Mouse (Mus musculus): Measurements from ENCODE around the gene Rpusd3. TPM values are rescaled to one million over a fixed set of nuclear protein-coding genes. Genes with fewer than 3 reads are reported as not detected.

Gene Rpusd3
- polyA plus RNA-seq, 1 experiment from 2014 or later = 36.3 TPM

GRCm38 (mm10) chr6:113393951-113394350, 25.2 kb downstream of the Rpusd3 start:
- H3K4me1 ChIP-seq (replicated peaks) = peaks cover 27% of the 10 kb centered on the region
- no peak overlapping the region for H3K4me3 ChIP-seq
- H3K36me3 ChIP-seq = peaks cover 56% of the 10 kb centered on the region
- no peak overlapping the region for H3K27ac ChIP-seq
- H3K9me3 ChIP-seq = no peaks in the 10 kb centered on the region
- 0 out of 2 replicates have a peak, but pooled peaks cover 7% of the 10 kb centered on the region for H3K27me3 ChIP-seq (ENCODE audit: insufficient read depth, poor library complexity, severe bottlenecking)
- WGBS = 88% methylated on average over 6 of the region's 6 CpGs
- no peak for DNase-seq (ENCODE audit: low spot score)

DNA sequence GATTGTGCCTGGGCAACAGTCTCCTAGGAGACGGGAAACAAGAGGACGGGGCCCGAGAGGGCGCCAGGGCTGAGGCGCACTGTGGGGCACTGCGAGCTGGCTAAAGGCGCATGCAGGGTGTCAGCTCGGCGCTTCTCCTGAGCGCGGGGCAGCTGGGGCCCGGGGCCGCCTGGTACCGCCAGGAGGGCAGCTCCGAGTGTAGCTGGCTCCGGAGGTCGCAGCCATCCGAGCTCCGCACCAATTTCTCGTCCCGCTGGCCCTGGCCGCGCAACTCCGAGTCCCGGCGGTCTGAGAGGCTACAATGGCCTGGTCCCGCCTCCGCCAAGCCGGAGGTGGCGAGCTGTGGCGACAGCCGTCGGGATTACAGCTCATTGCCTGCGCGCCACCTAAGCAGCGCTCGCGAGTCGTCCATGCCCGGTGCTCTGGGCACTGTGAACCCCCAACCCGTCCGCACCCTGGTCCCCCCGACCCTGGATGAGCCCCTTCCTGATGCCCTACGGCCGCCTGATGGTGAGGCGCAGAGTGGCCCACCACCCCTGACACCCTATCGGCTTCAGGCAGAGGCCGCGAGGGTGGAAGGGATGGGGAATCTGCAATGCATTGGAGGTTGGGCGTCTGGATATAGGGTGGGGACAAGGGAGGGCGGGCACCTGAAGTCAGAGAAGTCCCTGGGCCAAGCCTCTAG, 26.6 kb downstream of the Rpusd3 start:
- no peaks in the 10 kb centered on the region for H3K9me3 ChIP-seq
- WGBS = 2% methylated on average over 51 of the region's 51 CpGs
- peak; percentile 84 for DNase-seq (ENCODE audit: low spot score)
- H3K36me3 ChIP-seq = peaks cover 60% of the 10 kb centered on the region
- peaks cover 21% of the 10 kb centered on the region for H3K4me1 ChIP-seq (replicated peaks)
- peak overlapping the region; percentile 92 for H3K27ac ChIP-seq
- H3K27me3 ChIP-seq (ENCODE audit: insufficient read depth, poor library complexity, severe bottlenecking) = 0 out of 2 replicates have a peak, but pooled peaks cover 7% of the 10 kb centered on the region
- H3K4me3 ChIP-seq = peak overlapping the region; percentile 66

DNA sequence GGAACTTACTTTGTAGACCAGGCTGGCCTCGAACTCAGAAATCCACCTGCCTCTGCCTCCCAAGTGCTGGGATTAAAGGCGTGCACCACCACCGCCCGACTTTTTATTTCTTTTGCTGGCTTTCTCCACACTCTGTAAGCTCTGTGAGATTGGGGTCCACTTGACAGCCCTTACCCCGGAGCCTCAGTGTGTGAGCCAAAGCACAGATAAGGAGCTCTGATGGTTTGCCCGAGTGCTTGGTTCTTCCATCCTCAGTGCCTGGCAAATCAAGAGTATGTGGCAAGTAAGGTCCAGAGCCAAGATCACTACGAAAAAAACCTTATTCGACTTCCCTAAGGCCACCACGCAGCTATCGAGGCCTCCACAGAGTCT, 27.1 kb downstream of the Rpusd3 start:
- peaks cover 21% of the 10 kb centered on the region for H3K4me1 ChIP-seq (replicated peaks)
- 29% methylated on average over 10 of the region's 10 CpGs for WGBS
- H3K9me3 ChIP-seq = no peaks in the 10 kb centered on the region
- no peak for DNase-seq (ENCODE audit: low spot score)
- 0 out of 2 replicates have a peak, but pooled peaks cover 7% of the 10 kb centered on the region for H3K27me3 ChIP-seq (ENCODE audit: insufficient read depth, poor library complexity, severe bottlenecking)
- H3K27ac ChIP-seq = peak overlapping the region; percentile 92
- peaks cover 65% of the 10 kb centered on the region for H3K36me3 ChIP-seq
- peak overlapping the region; percentile 66 for H3K4me3 ChIP-seq

DNA sequence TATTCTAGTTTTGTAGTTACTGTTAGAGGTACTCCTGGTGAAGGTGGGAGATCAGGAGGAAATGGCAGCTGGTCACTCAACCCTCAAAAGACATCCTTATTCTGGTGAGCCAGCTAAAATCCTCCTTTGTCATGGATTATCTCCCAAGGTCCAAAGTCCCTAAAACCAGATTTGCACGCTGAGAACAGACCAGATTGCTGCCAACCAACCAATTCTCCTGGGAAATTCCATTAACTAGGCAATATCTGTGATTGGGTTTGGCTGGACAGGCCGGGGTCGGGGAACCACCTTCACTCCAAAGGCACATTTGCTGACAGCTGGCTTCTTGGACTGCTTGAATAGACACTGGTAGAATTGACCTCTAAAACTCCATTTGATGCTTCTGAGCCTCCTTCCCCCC, 28.4 kb downstream of the Rpusd3 start:
- WGBS = 81% methylated on average over 3 of the region's 3 CpGs
- peaks cover 74% of the 10 kb centered on the region for H3K36me3 ChIP-seq
- H3K27ac ChIP-seq = no peak overlapping the region
- peaks cover 21% of the 10 kb centered on the region for H3K4me1 ChIP-seq (replicated peaks)
- no peaks in the 10 kb centered on the region for H3K9me3 ChIP-seq
- no peak overlapping the region for H3K4me3 ChIP-seq
- H3K27me3 ChIP-seq (ENCODE audit: insufficient read depth, poor library complexity, severe bottlenecking) = 0 out of 2 replicates have a peak, but pooled peaks cover 7% of the 10 kb centered on the region
- DNase-seq (ENCODE audit: low spot score) = no peak

DNA sequence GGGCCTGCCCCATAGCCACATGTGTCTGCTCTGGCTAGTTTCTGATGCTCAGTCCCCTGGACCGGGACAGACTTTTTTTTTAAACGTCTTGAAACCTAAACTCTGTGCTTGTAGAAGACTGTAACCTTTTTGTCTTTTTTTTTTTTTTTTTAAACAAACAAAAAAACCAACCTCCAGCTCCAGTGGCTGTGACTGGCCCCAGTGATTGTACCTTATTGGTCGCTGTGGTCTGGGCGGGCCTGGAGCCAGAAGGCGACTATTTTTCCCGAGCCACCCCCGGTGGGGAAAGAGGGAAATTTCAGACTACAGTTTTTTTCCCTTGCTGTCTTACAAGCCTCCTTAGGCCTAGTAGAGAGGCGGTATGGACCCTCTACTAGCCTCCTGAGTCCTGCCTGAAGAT, 30.2 kb downstream of the Rpusd3 start, which contains the start of gene Ttll3:
Ttll3 (plus strand) TSS at position 301 of the 400 bp plus-strand sequence.
- 83% methylated on average over 8 of the region's 8 CpGs for WGBS
- Histone ChIP-seq H3K36me3 (peaks cover 76% of the 10 kb centered on the region), H3K4me3 (no peak within 1 kb of the TSS), H3K27ac (no peak within 1 kb of the TSS), H3K27me3 (ENCODE audit: insufficient read depth, poor library complexity, severe bottlenecking) (0 out of 2 replicates have a peak, but pooled peaks cover 7% of the 10 kb centered on the region), H3K9me3 (no peaks in the 10 kb centered on the region), H3K4me1 (replicated peaks) (peaks cover 21% of the 10 kb centered on the region)
- no peak for DNase-seq (ENCODE audit: low spot score)

- Histone ChIP-seq H3K9me3 (no peaks in the 10 kb centered on the region), H3K27me3 (ENCODE audit: insufficient read depth, poor library complexity, severe bottlenecking) (no peaks in the 10 kb centered on the region), H3K36me3 (peaks cover 99% of the 10 kb centered on the region), H3K27ac (no peak overlapping the region), H3K4me1 (replicated peaks) (no peaks in the 10 kb centered on the region; the same call in 1 of the 2 replicates), H3K4me3 (no peak overlapping the region)
- WGBS = 90% methylated on average over 3 of the region's 3 CpGs
- DNase-seq (ENCODE audit: low spot score) = no peak
Observed at GRCm38 (mm10) chr6:113386025-113386424, 33.1 kb downstream of the Rpusd3 start.

- DNase-seq (ENCODE audit: low spot score) = no peak
- H3K36me3 ChIP-seq = peaks cover 100% of the 10 kb centered on the region
- H3K4me3 ChIP-seq = no peak overlapping the region
- H3K27me3 ChIP-seq (ENCODE audit: insufficient read depth, poor library complexity, severe bottlenecking) = no peaks in the 10 kb centered on the region
- 89% methylated on average over 11 of the region's 11 CpGs for whole genome bisulfite sequencing
- H3K27ac ChIP-seq = no peak overlapping the region
- H3K4me1 ChIP-seq (replicated peaks) = no peaks in the 10 kb centered on the region
- H3K9me3 ChIP-seq = no peaks in the 10 kb centered on the region
Observed at GRCm38 (mm10) chr6:113385160-113385714, 33.9 kb downstream of the Rpusd3 start.

DNA sequence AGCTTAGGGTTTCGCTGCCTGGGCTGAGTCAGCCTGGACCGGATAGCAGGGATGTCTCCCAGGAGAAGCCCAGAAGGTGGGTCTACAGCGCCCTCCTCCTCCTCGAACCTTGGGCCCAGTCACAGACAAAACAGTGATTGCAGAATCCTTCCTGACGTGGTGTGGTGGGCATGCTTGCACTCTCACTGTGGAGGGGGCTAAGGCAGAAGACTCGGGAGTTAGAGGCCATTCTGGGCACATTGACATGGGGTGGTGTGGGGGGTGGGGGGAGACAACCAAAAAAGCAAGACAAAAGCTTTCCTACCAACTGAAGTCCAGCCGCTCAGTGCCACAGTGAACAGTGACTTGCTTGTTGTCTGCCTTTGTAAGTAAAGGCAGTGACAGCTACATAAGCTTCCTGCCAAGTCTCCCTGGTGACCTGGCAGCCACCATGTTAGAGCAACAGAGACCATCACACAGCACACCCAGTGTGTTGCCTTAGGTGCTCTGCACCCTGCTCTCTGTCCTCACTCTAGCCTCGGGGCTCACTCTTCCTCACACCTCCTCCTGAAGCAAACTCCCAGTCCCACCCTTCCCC, 34.7 kb downstream of the Rpusd3 start:
- H3K4me1 ChIP-seq (replicated peaks) = peaks cover 5% of the 10 kb centered on the region
- peaks cover 97% of the 10 kb centered on the region for H3K36me3 ChIP-seq
- DNase-seq (ENCODE audit: low spot score) = no peak
- no peak overlapping the region for H3K4me3 ChIP-seq
- 91% methylated on average over 8 of the region's 8 CpGs for WGBS
- H3K27me3 ChIP-seq (ENCODE audit: insufficient read depth, poor library complexity, severe bottlenecking) = no peaks in the 10 kb centered on the region
- H3K27ac ChIP-seq = no peak overlapping the region
- H3K9me3 ChIP-seq = no peaks in the 10 kb centered on the region

GRCm38 (mm10) chr6:113380480-113380879, 38.7 kb downstream of the Rpusd3 start:
- Histone ChIP-seq H3K9me3 (no peaks in the 10 kb centered on the region), H3K4me1 (replicated peaks) (peaks cover 27% of the 10 kb centered on the region), H3K27ac (no peak overlapping the region), H3K4me3 (no peak overlapping the region), H3K36me3 (peaks cover 62% of the 10 kb centered on the region), H3K27me3 (ENCODE audit: insufficient read depth, poor library complexity, severe bottlenecking) (no peaks in the 10 kb centered on the region)
- 90% methylated on average over 11 of the region's 11 CpGs for WGBS
- DNase-seq (ENCODE audit: low spot score) = no peak

GRCm38 (mm10) chr6:113379246-113379645, 39.9 kb downstream of the Rpusd3 start:
- H3K9me3 ChIP-seq = no peaks in the 10 kb centered on the region
- no peak overlapping the region for H3K27ac ChIP-seq
- peaks cover 62% of the 10 kb centered on the region for H3K36me3 ChIP-seq
- no peaks in the 10 kb centered on the region for H3K27me3 ChIP-seq (ENCODE audit: insufficient read depth, poor library complexity, severe bottlenecking)
- H3K4me3 ChIP-seq = peak overlapping the region; percentile 98
- DNase-seq (ENCODE audit: low spot score) = no peak
- 89% methylated on average over 6 of the region's 6 CpGs for WGBS
- H3K4me1 ChIP-seq (replicated peaks) = peaks cover 27% of the 10 kb centered on the region

DNA sequence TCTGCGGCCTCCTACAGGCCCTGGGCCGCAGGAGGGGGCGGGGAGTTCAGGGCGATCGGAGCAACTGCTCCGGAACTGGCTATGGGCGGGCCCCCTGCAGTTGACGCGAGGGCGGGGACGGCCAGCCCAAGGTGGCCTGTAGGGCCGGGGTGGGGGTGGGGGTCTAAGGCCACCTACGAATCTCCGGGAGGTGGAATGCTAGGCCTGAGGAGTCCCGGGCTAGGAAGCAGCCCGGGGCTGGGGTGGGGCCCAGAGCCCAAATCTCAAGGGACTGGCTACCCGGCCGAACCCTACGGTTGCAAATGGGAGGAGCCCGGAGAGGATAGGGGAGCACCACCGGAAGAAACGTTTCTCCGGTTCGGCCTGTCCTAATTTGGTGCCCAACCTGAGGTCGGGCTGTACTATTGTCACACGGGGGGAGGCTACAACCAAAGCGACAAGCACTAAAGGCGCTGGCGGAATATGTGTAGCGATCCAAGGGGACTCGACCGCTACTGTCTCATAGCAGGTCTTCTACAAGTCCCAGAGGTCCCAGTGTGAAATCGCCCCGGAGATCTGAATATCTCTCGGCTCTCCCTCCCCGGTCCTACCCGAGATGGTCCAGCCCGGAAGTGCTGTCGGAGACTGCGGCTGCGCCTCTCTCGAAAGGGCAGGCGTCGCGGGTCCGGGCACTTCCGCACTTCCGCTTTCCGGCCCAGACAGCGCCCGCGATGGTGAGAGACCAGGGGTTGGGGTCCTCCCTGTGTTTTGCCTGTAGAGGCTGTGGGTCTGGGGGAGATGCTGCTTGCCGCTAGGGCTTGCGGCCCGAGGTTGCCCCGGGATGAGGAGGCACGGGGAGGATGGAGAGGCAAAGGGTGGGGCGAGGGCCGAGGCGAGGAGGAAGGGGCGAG, 41.4 kb downstream of the Rpusd3 start, which contains the start of the genes Tada3 and Arpc4:
Tada3 (minus strand) TSS at position 388 of the 890 bp plus-strand sequence.
Arpc4 (plus strand) TSS at position 620 of the 890 bp plus-strand sequence.
- H3K9me3 ChIP-seq = no peaks in the 10 kb centered on the region
- H3K27me3 ChIP-seq (ENCODE audit: insufficient read depth, poor library complexity, severe bottlenecking) = no peaks in the 10 kb centered on the region
- under 1% methylated on average over 61 of the region's 61 CpGs for WGBS
- H3K36me3 ChIP-seq = peaks cover 62% of the 10 kb centered on the region
- peak; percentile 93 for DNase-seq (ENCODE audit: low spot score)
- peak within 1 kb of the TSS; percentile 99 for H3K27ac ChIP-seq
- H3K4me1 ChIP-seq (replicated peaks) = peaks cover 27% of the 10 kb centered on the region
- peak within 1 kb of the TSS; percentile 98 for H3K4me3 ChIP-seq

- Histone ChIP-seq H3K36me3 (peaks cover 62% of the 10 kb centered on the region), H3K9me3 (no peaks in the 10 kb centered on the region), H3K4me3 (peak overlapping the region; percentile 98), H3K4me1 (replicated peaks) (peaks cover 27% of the 10 kb centered on the region), H3K27me3 (ENCODE audit: insufficient read depth, poor library complexity, severe bottlenecking) (no peaks in the 10 kb centered on the region), H3K27ac (peak overlapping the region; percentile 99)
- 7% methylated on average over 7 of the region's 7 CpGs for WGBS
- DNase-seq (ENCODE audit: low spot score) = no peak
Observed at GRCm38 (mm10) chr6:113377172-113377495, 42.0 kb downstream of the Rpusd3 start.

Data from hindbrain, embryonic 10.5 days (tissue).